Mouse (Mus musculus): ENCODE results near the gene Tex45. TPM values are rescaled to one million over a fixed set of nuclear protein-coding genes. Genes with fewer than 3 reads are reported as not detected.
A peak's percentile ranks its signal among the peaks of the same experiment; 100 is the strongest.

The Tex45 gene
- total and polyA plus RNA-seq, 3 experiments, result not detected

- Histone ChIP-seq H3K9me3 (replicated peaks; ENCODE audit: low read length) (no peaks in the 10 kb centered on the region), H3K27ac (ENCODE audit: insufficient read depth, low read depth) (no peak within 1 kb of the TSS), H3K4me3 (replicated peaks in 1 of 3; ENCODE audit: low read depth in 2 of 3, low read length in 2 of 3, poor library complexity in 1 of 3) (peak within 1 kb of the TSS in 2 of 3 experiments; percentile 26 to 65), H3K27me3 (replicated peaks) (peaks cover 56% of the 10 kb centered on the region), H3K4me1 (ENCODE audit: control insufficient read depth in 1 of 2, insufficient read depth in 2 of 2) (peaks cover 0 to 3% of the 10 kb centered on the region in 2 experiments; a peak in 1 of 4 replicates), H3K4me2 (ENCODE audit: insufficient read depth, low read depth, poor library complexity, severe bottlenecking) (peak within 1 kb of the TSS; percentile 77), H3K79me2 (replicated peaks; ENCODE audit: control insufficient read depth, extremely low read depth, insufficient read depth, poor library complexity, severe bottlenecking) (no peaks in the 10 kb centered on the region), H3K9ac (ENCODE audit: insufficient read depth, low read depth) (peak within 1 kb of the TSS; percentile 77), H3K36me3 (replicated peaks in 1 of 2; ENCODE audit: control insufficient read depth in 1 of 2, insufficient read depth in 1 of 2, low read length in 1 of 2) (no peaks in the 10 kb centered on the region)
- no peak for DNase-seq (ENCODE audit: extremely low read depth)
- dilution Hi-C loops (cut with MboI; ENCODE audit: extremely low pct_ligation_motif_present, extremely low pct_unique_long_range_greater_than_20kb, low sequenced_read_pairs), result no loop called here
- TF ChIP-seq ETS1 (conservative IDR thresholded peaks at IDR 0.05; ENCODE audit: low read depth, low read length), result no peak
- no peak for TF ChIP-seq UBTF (IDR thresholded peaks at IDR 0.05; ENCODE audit: low read depth, low read length)
- TF ChIP-seq HCFC1 (IDR thresholded peaks at IDR 0.05; ENCODE audit: low read depth, low read length), result peak; percentile 78
- no peak for TF ChIP-seq ZNF384 (IDR thresholded peaks at IDR 0.05; ENCODE audit: low read depth, low read length)
- TF ChIP-seq POLR2A (IDR thresholded peaks at IDR 0.05; ENCODE audit: low read depth, low read length), result no peak
- no peak for TF ChIP-seq E2F4 (IDR thresholded peaks at IDR 0.05; ENCODE audit: insufficient replicate concordance, low read depth, low read length)
- TF ChIP-seq CHD2 (IDR thresholded peaks at IDR 0.05; ENCODE audit: low read length), result no peak
- TF ChIP-seq CHD1 (IDR thresholded peaks at IDR 0.05; ENCODE audit: low read depth, low read length), result no peak
- in situ Hi-C loops (cut with MboI; ENCODE audit: low pct_ligation_motif_present, low pct_unique_long_range_greater_than_20kb, low sequenced_read_pairs), result no loop called here
Observed at GRCm38 (mm10) chr8:3492901-3493844, 22.5 kb downstream of the Tex45 start, which contains the start of gene Zfp358. Gene Zfp358 (plus strand): TSS chr8:3493138.

- Histone ChIP-seq H3K9me3 (replicated peaks; ENCODE audit: low read length) (no peaks in the 10 kb centered on the region), H3K9ac (ENCODE audit: insufficient read depth, low read depth) (no peak overlapping the region), H3K4me3 (replicated peaks in 1 of 3; ENCODE audit: low read depth in 2 of 3, low read length in 2 of 3, poor library complexity in 1 of 3) (no peak overlapping the region), H3K4me1 (ENCODE audit: control insufficient read depth in 1 of 2, insufficient read depth in 2 of 2) (peaks cover 0 to 3% of the 10 kb centered on the region in 2 experiments; a peak in 1 of 4 replicates), H3K27ac (ENCODE audit: insufficient read depth, low read depth) (no peak overlapping the region), H3K36me3 (replicated peaks in 1 of 2; ENCODE audit: control insufficient read depth in 1 of 2, insufficient read depth in 1 of 2, low read length in 1 of 2) (no peaks in the 10 kb centered on the region), H3K4me2 (ENCODE audit: insufficient read depth, low read depth, poor library complexity, severe bottlenecking) (no peak overlapping the region), H3K27me3 (replicated peaks) (peaks cover 59% of the 10 kb centered on the region), H3K79me2 (replicated peaks; ENCODE audit: control insufficient read depth, extremely low read depth, insufficient read depth, poor library complexity, severe bottlenecking) (no peaks in the 10 kb centered on the region)
- TF ChIP-seq POLR2AphosphoS2 (IDR thresholded peaks at IDR 0.05; ENCODE audit: low read depth, low read length) (no peak), BHLHE40 (IDR thresholded peaks at IDR 0.05; ENCODE audit: low read depth, low read length) (no peak), E2F4 (IDR thresholded peaks at IDR 0.05; ENCODE audit: insufficient replicate concordance, low read depth, low read length) (no peak), HCFC1 (IDR thresholded peaks at IDR 0.05; ENCODE audit: low read depth, low read length) (no peak), ELF1 (IDR thresholded peaks at IDR 0.05; ENCODE audit: low read depth, low read length) (no peak), MAFK (IDR thresholded peaks at IDR 0.05; ENCODE audit: insufficient replicate concordance, low read length) (no peak), IRF4 (IDR thresholded peaks at IDR 0.05; ENCODE audit: low read depth, low read length) (no peak), CTCF (conservative IDR thresholded peaks at IDR 0.05 in 1 of 2, IDR thresholded peaks at IDR 0.05 in 1 of 2; ENCODE audit: low read depth in 2 of 2, low read length in 2 of 2) (no peak), ZMIZ1 (IDR thresholded peaks at IDR 0.05; ENCODE audit: low read depth, low read length) (no peak), EP300 (IDR thresholded peaks at IDR 0.05; ENCODE audit: low read length) (no peak), CHD2 (IDR thresholded peaks at IDR 0.05; ENCODE audit: low read length) (no peak), USF2 (conservative IDR thresholded peaks at IDR 0.05; ENCODE audit: low read depth, low read length) (no peak), TBP (conservative IDR thresholded peaks at IDR 0.05; ENCODE audit: low read depth, low read length) (no peak), MXI1 (IDR thresholded peaks at IDR 0.05; ENCODE audit: low read depth, low read length) (no peak), USF1 (IDR thresholded peaks at IDR 0.05; ENCODE audit: low read depth, low read length) (no peak), RAD21 (IDR thresholded peaks at IDR 0.05; ENCODE audit: low read depth, low read length) (no peak), CHD1 (IDR thresholded peaks at IDR 0.05; ENCODE audit: low read depth, low read length) (no peak), NRF1 (IDR thresholded peaks at IDR 0.05; ENCODE audit: low read depth, low read length) (no peak)
- in situ Hi-C loops (cut with MboI; ENCODE audit: low pct_ligation_motif_present, low pct_unique_long_range_greater_than_20kb, low sequenced_read_pairs), result no loop called here
- DNase-seq (ENCODE audit: extremely low read depth), result no peak
- dilution Hi-C loops (cut with MboI; ENCODE audit: extremely low pct_ligation_motif_present, extremely low pct_unique_long_range_greater_than_20kb, low sequenced_read_pairs), result no loop called here
Observed at GRCm38 (mm10) chr8:3493845-3494208, 23.2 kb downstream of the Tex45 start.
